Mouse (Mus musculus) embryonic facial prominence, embryonic 12.5 days (tissue): ENCODE measurements around the gene Tyw1. TPM values are rescaled to one million over a fixed set of nuclear protein-coding genes. Genes with fewer than 3 reads are reported as not detected.

ENCODE experiments used
- polyA plus RNA-seq: library from polyadenylated mRNA; unstranded; fragments of >200 nt; fragmentation: Nextera tagmentation; extraction: Ambion mirVana; gene quantifications from 2 replicates; pipeline ENCODE4 v1.2.1, GENCODE M21; 2016

Gene Tyw1
- polyA plus RNA-seq, 1 experiment from 2014 or later: 29.8 TPM

Other genes starting within 250 kb of the Tyw1 start
- gene Asl, start 226.4 kb upstream of the Tyw1 start, polyA plus RNA-seq: 24.0 and 26.7 TPM in 2 replicates
- gene Crcp, start 226.3 kb upstream of the Tyw1 start, polyA plus RNA-seq: 42.0 and 42.9 TPM in 2 replicates
- gene Tpst1, start 182.3 kb upstream of the Tyw1 start, polyA plus RNA-seq: 77.2 and 83.6 TPM in 2 replicates
- gene Kctd7, start 110.8 kb upstream of the Tyw1 start, polyA plus RNA-seq: 7.3 and 8.7 TPM in 2 replicates
- 26.3 and 30.3 TPM in 2 replicates for gene Rabgef1, start 83.8 kb upstream of the Tyw1 start, polyA plus RNA-seq
- 37.6 and 38.2 TPM in 2 replicates for gene Tmem248, start 38.5 kb upstream of the Tyw1 start, polyA plus RNA-seq
- 67.2 and 67.7 TPM in 2 replicates for gene Sbds, start 89 bp upstream of the Tyw1 start, polyA plus RNA-seq
- gene Caln1, start 113.8 kb downstream of the Tyw1 start, polyA plus RNA-seq: 2.3 and 3.1 TPM in 2 replicates
- not detected in 2 replicates for gene A330070K13Rik, start 129.0 kb downstream of the Tyw1 start, polyA plus RNA-seq